Mouse (Mus musculus) CH12.LX (cell line): ENCODE results near the gene Ttc13. TPM values are rescaled to one million over a fixed set of nuclear protein-coding genes. Genes with fewer than 3 reads are reported as not detected.

Experiments
- DNase-seq: peaks from one replicate; pipeline ENCODE4 v3.0.0-alpha.2; 2013; ENCODE audit errors: extremely low read depth
- H3K27ac ChIP-seq: 2 replicates; pipeline ENCODE4 v1.5.1; 2012; ENCODE audit warnings: low read depth, mild to moderate bottlenecking, control low read depth, moderate library complexity; ENCODE audit not compliant: insufficient read depth
- H3K27me3 ChIP-seq: replicated peaks from 2 replicates; pipeline ENCODE3; 2012; ENCODE audit warnings: inconsistent platforms
- H3K36me3 ChIP-seq, 2 experiments: replicated peaks in 1 of 2; 2 replicates each; pipeline versions ENCODE3 to v1.6.1; 2012; ENCODE audit warnings: inconsistent platforms in 1 of 2, low read length in 1 of 2, mild to moderate bottlenecking in 1 of 2, mixed read lengths in 1 of 2, moderate library complexity in 1 of 2; ENCODE audit not compliant: control insufficient read depth in 1 of 2, insufficient read depth in 1 of 2
- H3K4me1 ChIP-seq, 2 experiments: 2 replicates each; pipeline ENCODE4 v1.6.1; 2012; ENCODE audit warnings: inconsistent platforms in 1 of 2, moderate library complexity in 1 of 2; ENCODE audit not compliant: insufficient read depth in 2 of 2, control insufficient read depth in 1 of 2
- H3K4me2 ChIP-seq: 2 replicates; pipeline ENCODE4 v1.6.1; 2012; ENCODE audit warnings: low read depth, mild to moderate bottlenecking, control low read depth; ENCODE audit not compliant: poor library complexity, insufficient read depth, severe bottlenecking
- H3K4me3 ChIP-seq, 3 experiments: fragments of 150-350 bp in 1 of 3; sonication (generic) in 1 of 3; replicated peaks in 1 of 3; 2 replicates each; pipeline versions ENCODE3 to v1.5.1; 2011 to 2012; ENCODE audit warnings: low read depth in 2 of 3, low read length in 2 of 3, mild to moderate bottlenecking in 2 of 3, moderate library complexity in 2 of 3, control low read depth in 1 of 3, improper control_type of control experiment in 1 of 3, inconsistent platforms in 1 of 3, mixed read lengths in 1 of 3; ENCODE audit not compliant: poor library complexity in 1 of 3
- H3K79me2 ChIP-seq: replicated peaks from 2 replicates; pipeline ENCODE4 v1.6.1; 2012; ENCODE audit warnings: mild to moderate bottlenecking, moderate library complexity; ENCODE audit not compliant: control insufficient read depth, poor library complexity, insufficient read depth, severe bottlenecking; ENCODE audit errors: extremely low read depth
- H3K9ac ChIP-seq: 2 replicates; pipeline ENCODE4 v1.6.1; 2012; ENCODE audit warnings: low read depth, mild to moderate bottlenecking, control low read depth, moderate library complexity; ENCODE audit not compliant: insufficient read depth
- H3K9me3 ChIP-seq: replicated peaks from 2 replicates; pipeline ENCODE3; 2012; ENCODE audit warnings: low read length, inconsistent platforms, mixed read lengths
- BHLHE40 ChIP-seq: IDR thresholded peaks from 2 replicates; pipeline ENCODE4 v1.6.1; 2011; ENCODE audit warnings: mild to moderate bottlenecking, low read depth, low read length, improper control_type of control experiment
- CHD2 ChIP-seq: IDR thresholded peaks from 2 replicates; pipeline ENCODE4 v1.6.1; 2011; ENCODE audit warnings: low read length, improper control_type of control experiment
- CTCF ChIP-seq, 2 experiments: IDR thresholded peaks in 1 of 2; conservative IDR thresholded peaks in 1 of 2; 2 replicates each; pipeline ENCODE4 v1.5.1; 2011 to 2012; ENCODE audit warnings: low read depth in 2 of 2, low read length in 2 of 2, improper control_type of control experiment in 1 of 2, inconsistent platforms in 1 of 2, mild to moderate bottlenecking in 1 of 2, moderate library complexity in 1 of 2
- E2F4 ChIP-seq: IDR thresholded peaks from 2 replicates; pipeline ENCODE4 v1.6.1; 2011; ENCODE audit warnings: low read depth, low read length, improper control_type of control experiment; ENCODE audit not compliant: insufficient replicate concordance
- EP300 ChIP-seq: IDR thresholded peaks from 2 replicates; pipeline ENCODE4 v1.6.1; 2011; ENCODE audit warnings: low read length, improper control_type of control experiment
- GABPA ChIP-seq: IDR thresholded peaks from 2 replicates; pipeline ENCODE4 v1.6.1; 2012; ENCODE audit warnings: low read depth, low read length, improper control_type of control experiment, inconsistent platforms; ENCODE audit not compliant: insufficient replicate concordance
- HCFC1 ChIP-seq: IDR thresholded peaks from 2 replicates; pipeline ENCODE4 v1.6.1; 2012; ENCODE audit warnings: low read depth, mild to moderate bottlenecking, inconsistent platforms, low read length, improper control_type of control experiment
- IRF4 ChIP-seq: IDR thresholded peaks from 2 replicates; pipeline ENCODE4 v1.6.1; 2014; ENCODE audit warnings: low read depth, mild to moderate bottlenecking, inconsistent platforms, low read length, improper control_type of control experiment
- JUN ChIP-seq: IDR thresholded peaks from 2 replicates; pipeline ENCODE4 v1.6.1; 2011; ENCODE audit warnings: low read depth, mild to moderate bottlenecking, low read length, improper control_type of control experiment, moderate library complexity; ENCODE audit not compliant: insufficient read depth
- KAT2A ChIP-seq: IDR thresholded peaks from 2 replicates; pipeline ENCODE4 v1.6.1; 2012; ENCODE audit warnings: low read length, improper control_type of control experiment, inconsistent platforms; ENCODE audit not compliant: insufficient replicate concordance
- MYC ChIP-seq: IDR thresholded peaks from 2 replicates; pipeline ENCODE4 v1.6.1; 2011; ENCODE audit warnings: low read depth, mild to moderate bottlenecking, improper control_type of control experiment, low read length
- NELFE ChIP-seq: IDR thresholded peaks from 2 replicates; pipeline ENCODE4 v1.6.1; 2011; ENCODE audit warnings: low read depth, low read length, improper control_type of control experiment
- NRF1 ChIP-seq: IDR thresholded peaks from 2 replicates; pipeline ENCODE4 v1.6.1; 2014; ENCODE audit warnings: low read depth, mild to moderate bottlenecking, inconsistent platforms, low read length, improper control_type of control experiment, moderate library complexity
- POLR2AphosphoS2 ChIP-seq: IDR thresholded peaks from 2 replicates; pipeline ENCODE4 v1.6.1; 2011; ENCODE audit warnings: low read depth, low read length, improper control_type of control experiment
- RAD21 ChIP-seq: IDR thresholded peaks from 2 replicates; pipeline ENCODE4 v1.6.1; 2011; ENCODE audit warnings: low read depth, mild to moderate bottlenecking, low read length, improper control_type of control experiment, moderate library complexity
- RCOR1 ChIP-seq: conservative IDR thresholded peaks from 2 replicates; pipeline ENCODE4 v1.6.1; 2012; ENCODE audit warnings: low read depth, mild to moderate bottlenecking, inconsistent platforms, low read length, improper control_type of control experiment
- SIN3A ChIP-seq: IDR thresholded peaks from 2 replicates; pipeline ENCODE4 v1.6.1; 2012; ENCODE audit warnings: low read length, improper control_type of control experiment, inconsistent platforms
- SMC3 ChIP-seq: IDR thresholded peaks from 2 replicates; pipeline ENCODE4 v1.6.1; 2011; ENCODE audit warnings: low read depth, low read length, improper control_type of control experiment
- TCF12 ChIP-seq: IDR thresholded peaks from 2 replicates; pipeline ENCODE4 v1.6.1; 2014; ENCODE audit warnings: low read depth, mild to moderate bottlenecking, inconsistent platforms, low read length, improper control_type of control experiment
- UBTF ChIP-seq: IDR thresholded peaks from 2 replicates; pipeline ENCODE4 v1.6.1; 2012; ENCODE audit warnings: low read depth, mild to moderate bottlenecking, inconsistent platforms, low read length, improper control_type of control experiment, moderate library complexity
- USF2 ChIP-seq: conservative IDR thresholded peaks from 2 replicates; pipeline ENCODE4 v1.6.1; 2011; ENCODE audit warnings: low read depth, low read length, improper control_type of control experiment
- ZC3H11A ChIP-seq: IDR thresholded peaks from 2 replicates; pipeline ENCODE4 v1.6.1; 2012; ENCODE audit warnings: low read depth, mild to moderate bottlenecking, inconsistent platforms, low read length, improper control_type of control experiment
- ZMIZ1 ChIP-seq: IDR thresholded peaks from 2 replicates; pipeline ENCODE4 v1.6.1; 2012; ENCODE audit warnings: low read depth, mild to moderate bottlenecking, inconsistent platforms, low read length, improper control_type of control experiment
- ZNF384 ChIP-seq: IDR thresholded peaks from 2 replicates; pipeline ENCODE4 v1.6.1; 2012; ENCODE audit warnings: low read depth, low read length, improper control_type of control experiment, inconsistent platforms
- dilution Hi-C: fragments of 300-500 bp; cut with MboI; formaldehyde crosslinking; loops from 2 replicates; pipeline ENCODE4 v1.14.3; 2020; ENCODE audit warnings: low sequenced_read_pairs; ENCODE audit not compliant: extremely low pct_unique_long_range_greater_than_20kb, extremely low pct_ligation_motif_present
- in situ Hi-C: fragments of 300-500 bp; cut with MboI; formaldehyde crosslinking; loops from 3 replicates; pipeline ENCODE4 v1.14.3; 2019; ENCODE audit warnings: low sequenced_read_pairs, low pct_ligation_motif_present, low pct_unique_long_range_greater_than_20kb, mixed read lengths
- polyA plus RNA-seq: library from polyadenylated mRNA; unstranded; fragments of >175 nt; gene quantifications from 2 replicates; pipeline ENCODE4 v1.2.1, GENCODE M21; 2012; ENCODE audit warnings: low read depth; ENCODE audit not compliant: insufficient read length
- total RNA-seq, 2 experiments: library from RNA; depleted of rRNA; stranded (reverse); fragments of 300-350 nt in 1 of 2; fragments of >200 nt in 1 of 2; gene quantifications; 2 replicates each; pipeline ENCODE4 v1.2.3; 2012 to 2014

The Ttc13 gene
- total and polyA plus RNA-seq, 3 experiments, result 30.8 to 33.6 (median 33.5) TPM

DNA sequence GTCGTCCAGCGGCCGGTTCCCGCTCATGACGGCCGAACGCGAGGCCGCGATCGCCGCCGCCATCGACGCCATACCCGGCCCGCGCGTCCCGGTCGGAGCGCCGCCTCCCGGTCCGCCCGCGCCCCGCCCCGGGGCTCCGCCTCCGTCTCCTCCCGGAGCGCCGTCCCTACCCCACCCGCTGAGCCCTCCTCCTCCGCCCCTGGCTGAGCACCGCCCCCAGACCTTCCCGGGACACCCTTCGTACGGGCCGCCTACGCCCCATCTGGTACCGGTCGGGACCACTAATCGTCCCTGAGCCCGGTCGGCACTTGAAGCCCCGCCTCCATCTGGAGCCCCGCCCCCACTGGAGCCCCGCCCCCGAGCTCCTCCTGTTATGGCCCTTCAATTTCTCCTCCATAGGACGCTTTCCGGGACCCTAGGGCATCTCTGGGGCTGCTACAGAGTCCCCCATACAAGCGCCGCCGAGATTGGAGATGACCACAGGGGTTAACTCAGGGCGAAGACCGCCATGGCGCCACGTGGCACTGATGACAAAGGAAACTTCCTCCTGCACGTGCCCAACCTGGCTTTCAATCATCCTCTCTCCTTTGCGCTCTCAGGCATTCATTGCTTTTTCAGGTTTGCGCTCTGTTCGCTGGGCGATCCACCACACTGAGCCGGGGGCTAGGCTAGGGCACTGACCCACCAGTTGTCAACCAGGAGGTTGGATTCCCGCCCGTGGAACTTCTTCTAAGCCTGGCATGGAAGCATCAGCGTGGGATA is 58.5 kb downstream of the Ttc13 start, which contains the start of gene 2310022B05Rik (continued):
- TF ChIP-seq RAD21 (no peak), SMC3 (no peak), EP300 (no peak), ZMIZ1 (peak; percentile 41; the same call in 1 of the 2 replicates), SIN3A (0 out of 2 replicates have a peak, but pooled peaks have one; percentile 7), BHLHE40 (peak; percentile 91), ZC3H11A (no peak), UBTF (no peak), MYC (peak; percentile 45; the same call in 1 of the 2 replicates), HCFC1 (no peak), USF2 (no peak), NELFE (peak; percentile 58; the same call in 1 of the 2 replicates)

DNA sequence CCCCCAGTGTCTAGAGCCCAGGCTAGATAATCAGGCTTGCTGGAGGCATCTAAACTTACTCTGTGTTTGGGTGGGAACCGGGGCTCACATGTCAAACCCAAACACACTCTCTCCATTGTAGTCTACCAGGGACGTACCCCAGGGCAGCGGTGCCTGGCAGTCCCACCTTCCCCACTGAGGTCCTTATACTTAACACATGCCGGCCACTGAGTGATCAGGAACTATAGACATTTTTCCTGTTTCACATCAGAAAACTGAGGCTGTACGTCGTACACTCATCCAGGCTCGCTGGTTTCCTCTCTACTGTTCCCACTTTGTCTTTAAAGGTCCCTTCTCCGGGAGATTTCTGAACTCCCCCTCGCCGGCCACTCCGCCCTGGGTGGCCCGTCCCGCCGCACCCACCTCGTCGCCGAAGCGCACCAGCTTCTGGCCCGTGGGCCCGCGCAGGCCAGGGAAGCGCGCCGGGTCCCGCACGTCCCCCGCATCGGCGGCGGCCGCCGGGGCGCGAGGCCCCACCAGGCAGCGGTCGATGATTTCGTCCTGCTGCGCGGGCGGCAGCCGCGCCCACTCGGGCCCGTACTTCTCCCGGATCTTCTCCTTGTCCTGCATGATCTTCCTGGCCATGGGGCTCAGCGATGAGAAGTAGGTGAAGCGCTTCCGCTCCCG is 59.2 kb downstream of the Ttc13 start:
- Histone ChIP-seq H3K9me3 (no peaks in the 10 kb centered on the region), H3K4me3 (peak overlapping the region; percentile 65 to 82 (median 73))

DNA sequence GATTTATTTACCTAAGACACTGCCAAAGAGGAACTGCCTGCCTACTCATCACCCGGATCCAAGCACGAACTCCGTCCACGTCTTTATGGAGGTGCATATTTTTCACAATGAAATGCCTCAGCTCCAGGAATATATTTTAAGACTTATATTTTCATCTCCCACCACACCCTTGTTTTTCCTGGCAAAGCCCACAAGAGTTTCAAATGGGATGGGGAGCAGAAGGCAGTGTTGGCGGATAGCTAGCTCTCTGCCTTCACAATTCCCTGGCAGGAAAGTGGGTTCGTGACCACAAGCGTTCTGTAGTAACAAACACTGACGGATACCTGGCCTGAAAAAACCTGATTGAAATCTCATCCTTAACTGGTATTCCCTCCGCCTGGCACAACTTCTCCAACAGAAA is 60.0 kb downstream of the Ttc13 start:
- Histone ChIP-seq H3K27me3 (peaks cover 2% of the 10 kb centered on the region), H3K4me3 (peak overlapping the region in 2 of 3 experiments; percentile 73 to 82), H3K4me1 (peaks cover 6 to 17% of the 10 kb centered on the region in 2 experiments; a peak in 2 of 4 replicates), H3K27ac (no peak overlapping the region), H3K9me3 (no peaks in the 10 kb centered on the region), H3K9ac (peak overlapping the region; percentile 73; the same call in 1 of the 2 replicates), H3K79me2 (no peaks in the 10 kb centered on the region), H3K36me3 (peaks cover 0 to 5% of the 10 kb centered on the region in 2 experiments), H3K4me2 (peak overlapping the region; percentile 92)
- DNase-seq, result no peak
- in situ Hi-C loops, result no loop called here
- no peak for TF ChIP-seq UBTF
- TF ChIP-seq GABPA, result no peak
- no peak for TF ChIP-seq KAT2A
- TF ChIP-seq RCOR1, result no peak
- no peak for TF ChIP-seq E2F4
- no peak for TF ChIP-seq HCFC1
- no peak for TF ChIP-seq JUN
- no peak for TF ChIP-seq CHD2
- no peak for TF ChIP-seq IRF4
- no peak for TF ChIP-seq MYC
- no peak for TF ChIP-seq TCF12
- TF ChIP-seq CTCF (conservative IDR thresholded peaks at IDR 0.05 in 1 of 2, IDR thresholded peaks at IDR 0.05 in 1 of 2; ENCODE audit: low read depth in 2 of 2, low read length in 2 of 2), result no peak
- TF ChIP-seq EP300, result no peak
- dilution Hi-C loops, result no loop called here

More for the DNA sequence above, 59.2 kb downstream of the Ttc13 start:
- Histone ChIP-seq H3K4me1 (peaks cover 6 to 17% of the 10 kb centered on the region in 2 experiments; a peak in 2 of 4 replicates), H3K27ac (no peak overlapping the region), H3K9ac (peak overlapping the region; percentile 73), H3K27me3 (peaks cover 2% of the 10 kb centered on the region), H3K79me2 (no peaks in the 10 kb centered on the region), H3K4me2 (peak overlapping the region; percentile 92), H3K36me3 (peaks cover 0 to 3% of the 10 kb centered on the region in 2 experiments)
- in situ Hi-C loops (no loop called here), dilution Hi-C loops (no loop called here)
- TF ChIP-seq IRF4, result 0 out of 2 replicates have a peak, but pooled peaks have one; percentile 5
- TF ChIP-seq SIN3A, result peak; percentile 50
- TF ChIP-seq ZNF384, result no peak
- no peak for TF ChIP-seq POLR2AphosphoS2
- no peak for TF ChIP-seq NRF1
- no peak for DNase-seq
